Mouse (Mus musculus) stomach, embryonic 16.5 days (tissue): ENCODE results near the gene Tcf20. TPM values are rescaled to one million over a fixed set of nuclear protein-coding genes. Genes with fewer than 3 reads are reported as not detected.
"Not testable (repeated sequence)": the region's sequence is repeated elsewhere in the genome, so short reads cannot be mapped to it uniquely, and the experiment has no call there.

Experiments
- ATAC-seq: fragments of 200-750 bp; cut with Nextera tagmentation; 2 replicates; pipeline ENCODE4 v1.8.0; 2017; ENCODE audit warnings: moderate number of reproducible peaks, moderate TSS enrichment; ENCODE audit not compliant: insufficient read depth, low FRiP score
- H3K27ac ChIP-seq: fragments of 300-500 bp; sonication (generic); 2 replicates; pipeline ENCODE4 v1.5.1; 2014; ENCODE audit warnings: low read length
- H3K27me3 ChIP-seq: fragments of 300-500 bp; sonication (generic); 2 replicates; pipeline ENCODE4 v1.6.1; 2014; ENCODE audit warnings: low read length, control low read depth, mixed read lengths; ENCODE audit not compliant: control insufficient read depth, insufficient read depth
- H3K36me3 ChIP-seq: fragments of 300-500 bp; sonication (generic); 2 replicates; pipeline ENCODE4 v1.6.1; 2014; ENCODE audit warnings: low read length; ENCODE audit not compliant: control insufficient read depth, insufficient read depth
- H3K4me1 ChIP-seq: fragments of 300-500 bp; sonication (generic); 2 replicates; pipeline ENCODE4 v1.6.1; 2014; ENCODE audit warnings: low read length, control low read depth, mixed read lengths; ENCODE audit not compliant: control insufficient read depth, insufficient read depth
- H3K4me2 ChIP-seq: fragments of 300-500 bp; sonication (generic); 2 replicates; pipeline ENCODE4 v1.6.1; 2014; ENCODE audit warnings: low read depth, low read length, mixed read lengths
- H3K4me3 ChIP-seq: fragments of 300-500 bp; sonication (generic); replicated peaks from 2 replicates; pipeline ENCODE4 v1.5.1; 2014; ENCODE audit warnings: mild to moderate bottlenecking, low read length
- H3K9ac ChIP-seq: fragments of 300-500 bp; sonication (generic); 2 replicates; pipeline ENCODE4 v1.6.1; 2014; ENCODE audit warnings: low read length
- H3K9me3 ChIP-seq: fragments of 300-500 bp; sonication (generic); replicated peaks from 2 replicates; pipeline ENCODE4 v1.6.1; 2016; ENCODE audit warnings: low read length, control low read depth; ENCODE audit not compliant: control insufficient read depth
- WGBS: fragments of 180-500 bp; shearing (Covaris S2); extraction: QIAGEN DNeasy Blood & Tissue Kit; methylation state at CpG from one replicate; pipeline ENCODE4 v1.1.7; 2014; 5-methylcytosine and 5-hydroxymethylcytosine counted together
- polyA plus RNA-seq: library from polyadenylated mRNA; unstranded; fragments of >200 nt; fragmentation: Nextera tagmentation; extraction: Ambion mirVana; gene quantifications from 2 replicates; pipeline ENCODE4 v1.2.1, GENCODE M21; 2015

Gene Tcf20
- polyA plus RNA-seq, 1 experiment from 2014 or later, result 8.0 TPM

GRCm38 (mm10) chr15:82890470-82890869 lies 97.2 kb downstream of the Tcf20 start:
- no peak overlapping the region for H3K27ac ChIP-seq
- peaks cover 6% of the 10 kb centered on the region; the same call in 1 of the 2 replicates for H3K4me1 ChIP-seq
- no peak overlapping the region for H3K9ac ChIP-seq
- ATAC-seq, result no peak
- no peak overlapping the region for H3K4me3 ChIP-seq
- no peaks in the 10 kb centered on the region for H3K27me3 ChIP-seq
- H3K9me3 ChIP-seq, result no peaks in the 10 kb centered on the region
- no peak overlapping the region for H3K4me2 ChIP-seq
- no peaks in the 10 kb centered on the region for H3K36me3 ChIP-seq

GRCm38 (mm10) chr15:82889426-82889825 lies 98.2 kb downstream of the Tcf20 start:
- WGBS, result 46% methylated on average over 1 of the region's 1 CpGs
- H3K9me3 ChIP-seq, result no peaks in the 10 kb centered on the region
- H3K9ac ChIP-seq, result no peak overlapping the region
- no peak overlapping the region for H3K4me2 ChIP-seq
- no peaks in the 10 kb centered on the region for H3K36me3 ChIP-seq
- peaks cover 8% of the 10 kb centered on the region; the same call in 1 of the 2 replicates for H3K4me1 ChIP-seq
- no peak overlapping the region for H3K27ac ChIP-seq
- no peak overlapping the region for H3K4me3 ChIP-seq
- no peaks in the 10 kb centered on the region for H3K27me3 ChIP-seq
- ATAC-seq, result no peak

- Histone ChIP-seq H3K4me1 (peaks cover 5% of the 10 kb centered on the region; the same call in 1 of the 2 replicates), H3K27ac (no peak overlapping the region; the same call in 1 of the 2 replicates), H3K4me3 (no peak overlapping the region), H3K9me3 (no peaks in the 10 kb centered on the region), H3K27me3 (no peaks in the 10 kb centered on the region), H3K36me3 (no peaks in the 10 kb centered on the region), H3K9ac (no peak overlapping the region), H3K4me2 (no peak overlapping the region)
- no peak for ATAC-seq
- 72% methylated on average over 2 of the region's 2 CpGs for WGBS
These were observed 99.2 kb downstream of the Tcf20 start for GRCm38 (mm10) chr15:82888466-82888865.

- Histone ChIP-seq H3K9ac (no peak overlapping the region), H3K4me3 (no peak overlapping the region), H3K4me1 (no peaks in the 10 kb centered on the region), H3K27ac (no peak overlapping the region), H3K36me3 (no peaks in the 10 kb centered on the region), H3K4me2 (no peak overlapping the region), H3K27me3 (no peaks in the 10 kb centered on the region), H3K9me3 (no peaks in the 10 kb centered on the region)
- ATAC-seq, result no peak
These were observed 110.4 kb downstream of the Tcf20 start for GRCm38 (mm10) chr15:82877309-82877708.

- Histone ChIP-seq H3K36me3 (no peaks in the 10 kb centered on the region), H3K9ac (no peak overlapping the region), H3K4me1 (no peaks in the 10 kb centered on the region), H3K4me3 (no peak overlapping the region), H3K4me2 (no peak overlapping the region), H3K9me3 (no peaks in the 10 kb centered on the region), H3K27ac (no peak overlapping the region), H3K27me3 (no peaks in the 10 kb centered on the region)
- no peak for ATAC-seq
- WGBS, result 83% methylated on average over 2 of the region's 2 CpGs
These were observed 110.8 kb downstream of the Tcf20 start for GRCm38 (mm10) chr15:82876863-82877262.

GRCm38 (mm10) chr15:82872037-82872436 lies 115.6 kb downstream of the Tcf20 start:
- Histone ChIP-seq H3K36me3 (no peaks in the 10 kb centered on the region), H3K9me3 (no peaks in the 10 kb centered on the region), H3K27ac (no peak overlapping the region), H3K4me3 (no peak overlapping the region), H3K4me1 (peaks cover 6% of the 10 kb centered on the region; the same call in 1 of the 2 replicates), H3K4me2 (no peak overlapping the region), H3K27me3 (no peaks in the 10 kb centered on the region), H3K9ac (no peak overlapping the region)
- ATAC-seq, result no peak
- WGBS, result 93% methylated on average over 1 of the region's 1 CpGs

GRCm38 (mm10) chr15:82866286-82866685 lies 121.4 kb downstream of the Tcf20 start:
- H3K9ac ChIP-seq, H3K36me3 ChIP-seq, ATAC-seq, H3K4me3 ChIP-seq, H3K27me3 ChIP-seq, H3K27ac ChIP-seq, H3K4me2 ChIP-seq, H3K9me3 ChIP-seq: not testable (repeated sequence)
- 94% methylated on average over 3 of the region's 3 CpGs for WGBS
- H3K4me1 ChIP-seq, result peaks cover 10% of the 10 kb centered on the region

- Histone ChIP-seq H3K9ac (no peak overlapping the region), H3K36me3 (no peaks in the 10 kb centered on the region), H3K27ac (no peak overlapping the region), H3K4me2 (no peak overlapping the region), H3K27me3 (no peaks in the 10 kb centered on the region), H3K4me1 (peaks cover 10% of the 10 kb centered on the region), H3K9me3 (peaks cover 6% of the 10 kb centered on the region; the same call in 1 of the 2 replicates), H3K4me3 (no peak overlapping the region)
- WGBS, result 46% methylated on average over 1 of the region's 1 CpGs
- no peak for ATAC-seq
These were observed 124.0 kb downstream of the Tcf20 start for GRCm38 (mm10) chr15:82863674-82864073.

- H3K36me3 ChIP-seq, result peaks cover 15% of the 10 kb centered on the region; the same call in 1 of the 2 replicates
- H3K9ac ChIP-seq, result no peak overlapping the region
- 63% methylated on average over 11 of the region's 11 CpGs for WGBS
- no peak overlapping the region for H3K27ac ChIP-seq
- H3K27me3 ChIP-seq, result no peaks in the 10 kb centered on the region
- H3K9me3 ChIP-seq, result no peaks in the 10 kb centered on the region
- no peak overlapping the region for H3K4me3 ChIP-seq
- no peak overlapping the region for H3K4me2 ChIP-seq
- H3K4me1 ChIP-seq, result no peaks in the 10 kb centered on the region
- ATAC-seq, result no peak
These were observed 130.9 kb downstream of the Tcf20 start for GRCm38 (mm10) chr15:82856652-82857378.
